Mouse (Mus musculus) heart, postnatal 0 days (tissue): ENCODE measurements at regions not wholly inside any gene's neighbourhood (a gene's known extent, or its start where the extent isn't known, plus 50 kb on each side); places are given as distances from the start of the nearest gene placed in this dataset.

Experiments
- ATAC-seq: fragments of 200-750 bp; cut with Nextera tagmentation; 2 replicates; pipeline ENCODE4 v1.8.0; 2017; ENCODE audit warnings: low read depth, moderate number of reproducible peaks, moderate library complexity; ENCODE audit not compliant: insufficient read depth
- DNase-seq: peaks from one replicate; pipeline ENCODE4 v3.0.0-alpha.2; 2016; ENCODE audit warnings: low spot score
- H3K27ac ChIP-seq: fragments of 300-500 bp; sonication (generic); 2 replicates; pipeline ENCODE4 v1.5.1; 2014; ENCODE audit warnings: low read depth, mild to moderate bottlenecking
- H3K27me3 ChIP-seq: fragments of 300-500 bp; sonication (generic); 2 replicates; pipeline ENCODE4 v1.6.1; 2014; ENCODE audit warnings: low read length, mixed read lengths; ENCODE audit not compliant: control insufficient read depth, insufficient read depth
- H3K36me3 ChIP-seq: fragments of 300-500 bp; sonication (generic); replicated peaks from 2 replicates; pipeline ENCODE4 v1.6.1; 2014; ENCODE audit warnings: low read length, mixed read lengths; ENCODE audit not compliant: control insufficient read depth, insufficient read depth
- H3K4me1 ChIP-seq: fragments of 300-500 bp; sonication (generic); 2 replicates; pipeline ENCODE4 v1.6.1; 2014; ENCODE audit warnings: antibody characterized with exemption; ENCODE audit not compliant: control insufficient read depth, insufficient read depth
- H3K4me2 ChIP-seq: fragments of 300-500 bp; sonication (generic); 2 replicates; pipeline ENCODE4 v1.6.1; 2014; ENCODE audit warnings: low read depth, mild to moderate bottlenecking, low read length, moderate library complexity
- H3K4me3 ChIP-seq: fragments of 300-500 bp; sonication (generic); 2 replicates; pipeline ENCODE4 v1.5.1; 2014; ENCODE audit warnings: low read depth, low read length
- H3K9ac ChIP-seq: fragments of 300-500 bp; sonication (generic); replicated peaks from 2 replicates; pipeline ENCODE4 v1.6.1; 2014; ENCODE audit warnings: low read depth, low read length, mixed read lengths
- H3K9me3 ChIP-seq: fragments of 300-500 bp; sonication (generic); replicated peaks from 2 replicates; pipeline ENCODE4 v1.6.1; 2016; ENCODE audit warnings: low read length; ENCODE audit not compliant: control insufficient read depth
- CTCF ChIP-seq: IDR thresholded peaks from 2 replicates; pipeline ENCODE4 v1.5.1; 2016; ENCODE audit warnings: antibody characterized with exemption, control low read depth, low read depth
- EP300 ChIP-seq: IDR thresholded peaks from 2 replicates; pipeline ENCODE4 v1.6.1; 2016; ENCODE audit warnings: antibody characterized with exemption, low read depth
- WGBS: fragments of 180-500 bp; shearing (Covaris S2); extraction: QIAGEN DNeasy Blood & Tissue Kit; methylation state at CpG from one replicate; pipeline ENCODE4 v1.1.7; 2014; 5-methylcytosine and 5-hydroxymethylcytosine counted together

DNA sequence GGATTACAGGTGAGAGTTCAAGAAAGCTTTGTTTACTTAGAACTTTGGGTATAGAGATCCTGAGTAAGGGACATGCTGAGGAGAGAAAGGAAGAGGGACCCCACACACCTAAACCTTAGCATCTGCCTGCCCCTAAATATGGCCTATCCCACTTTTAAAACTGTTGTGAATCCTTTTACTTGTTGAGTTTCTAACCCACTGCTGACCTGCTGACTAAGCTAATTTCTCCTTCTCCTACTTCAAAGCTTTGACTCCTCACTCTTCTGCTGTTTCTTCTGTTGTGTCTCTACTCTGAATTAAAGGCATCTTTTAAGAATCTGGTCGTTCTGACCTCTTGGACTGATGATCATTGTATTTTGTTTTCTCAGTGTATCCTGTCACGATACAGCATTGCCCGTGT, 118.4 kb upstream of the Tars start:
- DNase-seq (no peak), ATAC-seq (no peak)
- Histone ChIP-seq H3K9ac (no peak overlapping the region), H3K4me2 (no peak overlapping the region), H3K36me3 (no peaks in the 10 kb centered on the region), H3K4me1 (no peaks in the 10 kb centered on the region), H3K9me3 (no peaks in the 10 kb centered on the region), H3K27me3 (no peaks in the 10 kb centered on the region), H3K4me3 (no peak overlapping the region), H3K27ac (no peak overlapping the region)
- TF ChIP-seq CTCF (no peak), EP300 (no peak)
- 68% methylated on average over 3 of the region's 3 CpGs for WGBS

DNA sequence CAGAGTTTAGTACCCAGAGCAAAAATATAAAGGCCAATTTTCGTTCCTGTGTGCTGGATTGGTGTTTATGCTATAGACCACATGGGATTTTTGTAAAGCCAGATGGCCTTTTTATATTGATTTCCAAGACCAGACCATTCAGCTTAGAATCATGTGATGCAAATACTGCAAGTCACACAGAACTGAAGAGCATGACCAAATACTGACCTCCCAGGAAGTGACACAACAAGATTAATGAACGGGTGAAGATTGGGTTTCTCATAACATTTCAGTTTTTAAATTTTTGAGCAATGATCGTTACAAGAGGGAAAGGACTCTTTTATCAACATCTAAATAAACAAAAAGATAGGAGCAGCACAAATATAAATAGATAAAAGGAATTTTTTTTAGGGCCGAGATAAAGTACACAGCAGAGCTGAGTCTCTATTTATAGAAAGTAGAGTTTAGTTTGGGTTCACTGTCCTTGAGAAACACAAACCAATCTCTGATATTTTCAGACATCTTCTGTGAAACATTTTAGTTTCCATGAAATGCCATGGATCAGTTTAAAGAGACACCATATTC, 105.7 kb upstream of the Tars start:
- TF ChIP-seq EP300 = no peak
- no peak for TF ChIP-seq CTCF
- H3K4me1 ChIP-seq = no peaks in the 10 kb centered on the region
- no peak overlapping the region for H3K27ac ChIP-seq
- H3K9ac ChIP-seq = no peak overlapping the region
- no peaks in the 10 kb centered on the region for H3K9me3 ChIP-seq
- no peaks in the 10 kb centered on the region for H3K36me3 ChIP-seq
- no peak overlapping the region for H3K4me3 ChIP-seq
- WGBS = 34% methylated on average over 4 of the region's 4 CpGs
- ATAC-seq (no peak), DNase-seq (no peak)
- H3K27me3 ChIP-seq = no peaks in the 10 kb centered on the region
- H3K4me2 ChIP-seq = no peak overlapping the region

DNA sequence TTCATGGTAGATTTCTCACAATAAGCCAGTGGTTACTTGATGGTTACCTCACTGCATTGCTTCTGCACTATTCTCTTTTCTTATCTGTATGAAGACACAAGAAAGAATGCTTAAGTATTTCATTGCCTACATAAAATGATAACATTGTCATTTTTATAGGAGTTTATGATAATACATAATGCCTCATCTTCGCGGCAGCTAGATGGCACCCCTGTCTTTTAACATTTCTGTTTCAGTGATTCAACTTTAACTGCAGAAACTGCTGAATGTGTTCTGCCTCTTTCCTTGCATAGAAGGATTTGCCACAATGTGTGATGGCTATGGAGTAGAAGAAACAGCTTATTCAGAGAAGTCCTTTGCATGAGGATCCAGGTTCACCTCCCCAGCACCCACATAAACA, 97.0 kb upstream of the Tars start:
- DNase-seq (no peak), ATAC-seq (no peak)
- WGBS = 89% methylated on average over 2 of the region's 2 CpGs

DNA sequence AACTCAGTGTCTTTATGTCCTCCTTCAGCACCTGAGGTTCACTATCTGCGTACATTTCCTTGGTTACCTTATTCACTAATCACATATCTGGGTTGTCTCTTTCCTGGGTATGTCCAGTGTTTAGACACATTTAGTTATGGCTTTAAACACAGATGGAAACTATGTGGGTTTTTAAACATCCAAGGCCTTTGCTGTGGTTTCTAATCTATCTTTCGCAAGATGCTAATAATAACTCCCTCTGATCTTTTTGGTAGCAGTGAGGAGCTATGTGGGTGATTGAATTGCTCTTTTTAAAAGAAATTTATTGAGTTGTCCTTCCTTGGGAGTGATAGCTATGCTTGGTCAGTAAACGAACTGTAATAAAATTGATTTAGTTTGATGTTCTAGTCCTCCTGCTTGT, 89.7 kb upstream of the Tars start:
- Histone ChIP-seq H3K9ac (no peak overlapping the region), H3K4me3 (no peak overlapping the region), H3K27ac (no peak overlapping the region), H3K36me3 (no peaks in the 10 kb centered on the region), H3K9me3 (no peaks in the 10 kb centered on the region), H3K4me2 (no peak overlapping the region), H3K4me1 (no peaks in the 10 kb centered on the region), H3K27me3 (no peaks in the 10 kb centered on the region)
- WGBS = 73% methylated on average over 3 of the region's 3 CpGs
- no peak for ATAC-seq
- no peak for DNase-seq
- no peak for TF ChIP-seq EP300

More for the DNA sequence above, 97.0 kb upstream of the Tars start:
- Histone ChIP-seq H3K36me3 (no peaks in the 10 kb centered on the region), H3K4me1 (no peaks in the 10 kb centered on the region), H3K9ac (no peak overlapping the region), H3K27ac (no peak overlapping the region), H3K4me2 (no peak overlapping the region), H3K27me3 (no peaks in the 10 kb centered on the region), H3K4me3 (no peak overlapping the region), H3K9me3 (no peaks in the 10 kb centered on the region)
- TF ChIP-seq CTCF (no peak), EP300 (no peak)

DNA sequence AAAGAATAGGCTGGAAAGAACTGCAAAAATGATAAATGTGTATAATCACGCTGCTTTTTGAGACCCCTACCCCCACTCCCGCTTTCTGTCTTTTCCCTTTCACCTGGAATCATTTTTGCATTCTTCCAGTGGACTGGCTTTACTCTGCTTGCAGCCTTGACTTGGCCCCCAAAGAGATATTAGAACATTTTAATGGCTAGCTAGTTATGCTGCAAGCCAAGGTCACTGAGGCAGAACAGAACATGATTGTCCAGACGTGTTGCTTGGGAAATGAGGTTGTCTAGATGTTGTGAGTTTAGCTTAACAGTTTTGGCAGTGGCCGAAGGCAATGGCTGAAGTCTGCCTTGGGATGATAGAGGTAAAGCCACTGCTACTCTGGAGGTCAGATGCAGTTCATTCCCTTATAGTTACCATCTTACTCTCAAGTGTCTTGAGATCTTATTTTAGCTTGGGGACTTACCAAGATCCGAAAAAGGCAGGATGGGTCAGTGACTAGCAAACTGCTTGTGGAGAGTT, 87.9 kb upstream of the Tars start:
- WGBS = 61% methylated on average over 5 of the region's 5 CpGs
- H3K36me3 ChIP-seq = no peaks in the 10 kb centered on the region
- H3K27ac ChIP-seq = no peak overlapping the region
- no peak overlapping the region for H3K9ac ChIP-seq
- no peaks in the 10 kb centered on the region for H3K4me1 ChIP-seq
- TF ChIP-seq CTCF = no peak
- no peak for TF ChIP-seq EP300
- no peak for DNase-seq
- H3K4me2 ChIP-seq = no peak overlapping the region
- H3K27me3 ChIP-seq = no peaks in the 10 kb centered on the region
- no peaks in the 10 kb centered on the region for H3K9me3 ChIP-seq
- no peak for ATAC-seq
- no peak overlapping the region for H3K4me3 ChIP-seq

DNA sequence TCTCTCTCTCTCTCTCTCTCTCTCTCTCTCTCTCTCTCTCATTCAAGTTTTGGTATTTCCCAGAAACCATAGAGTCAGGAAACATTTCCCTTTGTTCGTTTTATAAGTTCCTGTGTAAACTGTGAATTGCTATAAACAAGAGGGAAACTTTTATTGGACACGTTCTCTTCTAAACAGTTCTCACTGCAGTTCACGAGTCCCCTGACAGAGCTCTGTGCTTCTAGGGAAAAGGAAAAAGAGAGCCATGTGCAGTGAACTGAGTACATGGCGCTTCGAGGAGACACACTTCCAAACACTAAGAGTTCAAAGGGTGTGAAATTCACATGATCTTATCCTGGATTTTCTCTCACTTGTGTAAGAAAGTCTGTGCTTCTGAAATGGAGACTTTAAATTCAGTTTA, 84.5 kb upstream of the Tars start:
- H3K9ac ChIP-seq = no peak overlapping the region
- H3K4me3 ChIP-seq = no peak overlapping the region
- H3K4me1 ChIP-seq = no peaks in the 10 kb centered on the region
- no peaks in the 10 kb centered on the region for H3K27me3 ChIP-seq
- no peaks in the 10 kb centered on the region for H3K36me3 ChIP-seq
- ATAC-seq = no peak
- WGBS = 67% methylated on average over 5 of the region's 5 CpGs
- H3K4me2 ChIP-seq = no peak overlapping the region
- TF ChIP-seq CTCF (no peak), EP300 (no peak)
- H3K9me3 ChIP-seq = no peaks in the 10 kb centered on the region
- DNase-seq = no peak
- no peak overlapping the region for H3K27ac ChIP-seq
